Mouse (Mus musculus) intestine, embryonic 16.5 days (tissue): Measurements from ENCODE around the gene Mat2a. TPM values are rescaled to one million over a fixed set of nuclear protein-coding genes. Genes with fewer than 3 reads are reported as not detected.
A peak's percentile ranks its signal among the peaks of the same experiment; 100 is the strongest.

Experiments
- ATAC-seq: fragments of 200-750 bp; cut with Nextera tagmentation; 2 replicates; pipeline ENCODE4 v1.8.0; 2017; ENCODE audit warnings: moderate TSS enrichment, moderate library complexity
- H3K27ac ChIP-seq: fragments of 300-500 bp; sonication (generic); 2 replicates; pipeline ENCODE4 v1.5.1; 2014; ENCODE audit warnings: mild to moderate bottlenecking, low read length
- H3K27me3 ChIP-seq: fragments of 300-500 bp; sonication (generic); replicated peaks from 2 replicates; pipeline ENCODE4 v1.6.1; 2014; ENCODE audit warnings: low read length, control low read depth, mixed read lengths; ENCODE audit not compliant: control insufficient read depth, insufficient read depth
- H3K36me3 ChIP-seq: fragments of 300-500 bp; sonication (generic); 2 replicates; pipeline ENCODE4 v1.6.1; 2014; ENCODE audit warnings: low read length, control low read depth; ENCODE audit not compliant: control insufficient read depth, insufficient read depth
- H3K4me1 ChIP-seq: fragments of 300-500 bp; sonication (generic); 2 replicates; pipeline ENCODE4 v1.6.1; 2014; ENCODE audit warnings: low read length, control low read depth, mixed read lengths; ENCODE audit not compliant: control insufficient read depth, insufficient read depth
- H3K4me2 ChIP-seq: fragments of 300-500 bp; sonication (generic); 2 replicates; pipeline ENCODE4 v1.6.1; 2014; ENCODE audit warnings: low read depth, low read length, control low read depth
- H3K4me3 ChIP-seq: fragments of 300-500 bp; sonication (generic); 2 replicates; pipeline ENCODE4 v1.5.1; 2014; ENCODE audit warnings: mild to moderate bottlenecking, low read length
- H3K9ac ChIP-seq: fragments of 300-500 bp; sonication (generic); 2 replicates; pipeline ENCODE4 v1.6.1; 2014; ENCODE audit warnings: low read depth, low read length
- H3K9me3 ChIP-seq: fragments of 300-500 bp; sonication (generic); 2 replicates; pipeline ENCODE4 v1.6.1; 2016; ENCODE audit warnings: low read length, control low read depth; ENCODE audit not compliant: control insufficient read depth
- WGBS: fragments of 180-500 bp; shearing (Covaris S2); extraction: QIAGEN DNeasy Blood & Tissue Kit; methylation state at CpG from one replicate; pipeline ENCODE4 v1.1.7; 2014; 5-methylcytosine and 5-hydroxymethylcytosine counted together
- polyA plus RNA-seq: library from polyadenylated mRNA; unstranded; fragments of >200 nt; fragmentation: Nextera tagmentation; extraction: Ambion mirVana; gene quantifications from 2 replicates; pipeline ENCODE4 v1.2.1, GENCODE M21; 2015

Gene Mat2a
- polyA plus RNA-seq, 1 experiment from 2014 or later: 293 TPM

DNA sequence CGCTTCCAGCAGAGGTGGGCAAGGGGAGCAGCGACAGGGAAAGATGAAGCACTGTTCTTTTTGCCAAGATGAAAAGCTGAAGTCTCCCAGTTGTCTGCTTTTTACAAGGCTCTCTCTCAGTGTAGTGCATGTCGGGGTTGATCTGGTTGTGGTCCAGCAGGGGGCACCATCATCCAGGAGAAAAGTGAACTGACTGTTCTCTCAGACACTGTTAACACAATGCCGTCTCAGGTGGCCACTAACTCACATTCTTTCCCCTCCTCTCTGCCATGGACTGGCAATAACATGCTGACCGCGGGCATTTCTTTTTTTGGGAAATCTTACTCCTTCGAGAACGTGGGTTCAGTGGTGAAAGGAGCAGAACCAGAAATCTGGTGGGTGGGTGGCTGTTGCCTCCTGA is 11.3 kb downstream of the Mat2a start:
- ATAC-seq: peak; percentile 47; the same call in 1 of the 2 replicates
- Histone ChIP-seq H3K4me1 (no peaks in the 10 kb centered on the region), H3K9ac (no peak overlapping the region), H3K36me3 (peaks cover 30% of the 10 kb centered on the region), H3K4me3 (no peak overlapping the region), H3K27me3 (no peaks in the 10 kb centered on the region), H3K4me2 (no peak overlapping the region), H3K27ac (no peak overlapping the region), H3K9me3 (no peaks in the 10 kb centered on the region)
- WGBS: 38% methylated on average over 8 of the region's 8 CpGs

- no peak overlapping the region for H3K9ac ChIP-seq
Measured at GRCm38 (mm10) chr6:72425646-72426045, 13.7 kb downstream of the Mat2a start.

DNA sequence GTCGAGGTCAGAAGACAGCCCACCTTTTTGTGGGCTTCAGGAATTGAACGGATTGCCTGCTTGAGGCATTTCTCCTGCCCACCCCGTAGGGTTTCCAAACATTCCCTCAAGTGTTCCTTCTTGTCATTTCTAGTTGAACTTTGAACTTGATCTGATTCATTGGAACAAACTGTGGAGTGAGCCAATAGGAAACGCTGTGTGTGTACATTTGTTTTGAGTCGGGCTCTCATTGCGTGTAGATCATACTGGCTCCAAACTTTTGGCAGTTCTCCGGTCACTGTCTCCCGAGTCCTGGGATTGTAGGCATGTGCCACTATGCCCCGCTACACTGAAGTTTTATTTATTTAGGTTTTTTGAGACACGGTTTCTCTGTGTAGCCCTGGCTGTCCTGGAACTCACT is 18.5 kb downstream of the Mat2a start:
- ATAC-seq: no peak
- H3K9ac ChIP-seq: no peak overlapping the region
- 90% methylated on average over 10 of the region's 10 CpGs for WGBS

More at GRCm38 (mm10) chr6:72425646-72426045, 13.7 kb downstream of the Mat2a start:
- Histone ChIP-seq H3K27me3 (no peaks in the 10 kb centered on the region), H3K4me2 (no peak overlapping the region), H3K9me3 (no peaks in the 10 kb centered on the region), H3K4me1 (no peaks in the 10 kb centered on the region; the same call in 1 of the 2 replicates), H3K36me3 (peaks cover 30% of the 10 kb centered on the region), H3K27ac (no peak overlapping the region), H3K4me3 (no peak overlapping the region)
- ATAC-seq: no peak
- WGBS: 92% methylated on average over 11 of the region's 11 CpGs

DNA sequence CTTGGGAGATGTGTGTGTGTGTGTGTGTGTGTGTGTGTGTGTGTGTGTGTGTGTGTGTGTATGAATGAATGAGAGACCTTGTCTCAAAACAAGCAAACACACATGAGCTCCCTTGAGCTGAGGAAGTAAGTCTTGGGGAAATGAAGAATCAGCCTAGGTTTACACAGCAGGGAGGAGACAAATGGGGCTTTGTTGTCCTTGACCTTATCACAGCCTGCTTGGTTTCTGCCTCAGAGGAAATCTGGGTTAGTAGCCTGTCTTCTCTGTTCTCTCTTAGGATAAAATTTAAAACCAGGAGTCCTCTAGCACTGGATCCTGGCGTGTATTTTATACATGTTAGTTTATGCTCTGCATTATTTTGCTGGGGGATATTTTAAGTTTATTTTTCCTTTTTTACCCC is 19.6 kb downstream of the Mat2a start:
- 78% methylated on average over 1 of the region's 1 CpGs for WGBS
- no peak for ATAC-seq

More for the DNA sequence above, 18.5 kb downstream of the Mat2a start:
- Histone ChIP-seq H3K36me3 (peaks cover 25% of the 10 kb centered on the region), H3K4me3 (no peak overlapping the region), H3K27ac (no peak overlapping the region), H3K9me3 (no peaks in the 10 kb centered on the region), H3K4me2 (no peak overlapping the region), H3K4me1 (peaks cover 1% of the 10 kb centered on the region), H3K27me3 (no peaks in the 10 kb centered on the region)

GRCm38 (mm10) chr6:72418279-72418678 is 21.1 kb downstream of the Mat2a start:
- H3K27me3 ChIP-seq: no peaks in the 10 kb centered on the region
- H3K9ac ChIP-seq: no peak overlapping the region
- no peaks in the 10 kb centered on the region for H3K9me3 ChIP-seq
- 89% methylated on average over 4 of the region's 4 CpGs for WGBS
- no peak overlapping the region for H3K27ac ChIP-seq
- H3K4me1 ChIP-seq: peaks cover 14% of the 10 kb centered on the region
- H3K36me3 ChIP-seq: no peaks in the 10 kb centered on the region; the same call in 1 of the 2 replicates
- no peak overlapping the region for H3K4me2 ChIP-seq
- H3K4me3 ChIP-seq: no peak overlapping the region
- no peak for ATAC-seq

More for the DNA sequence above, 19.6 kb downstream of the Mat2a start:
- Histone ChIP-seq H3K9me3 (no peaks in the 10 kb centered on the region), H3K9ac (no peak overlapping the region), H3K27me3 (no peaks in the 10 kb centered on the region), H3K4me2 (no peak overlapping the region), H3K36me3 (peaks cover 14% of the 10 kb centered on the region), H3K4me1 (peaks cover 11% of the 10 kb centered on the region), H3K27ac (no peak overlapping the region), H3K4me3 (no peak overlapping the region)

- H3K4me2 ChIP-seq: peak overlapping the region; percentile 14; the same call in 1 of the 2 replicates
- no peaks in the 10 kb centered on the region for H3K9me3 ChIP-seq
- no peaks in the 10 kb centered on the region for H3K36me3 ChIP-seq
- ATAC-seq: no peak
- H3K4me3 ChIP-seq: no peak overlapping the region
- no peaks in the 10 kb centered on the region for H3K27me3 ChIP-seq
- H3K4me1 ChIP-seq: peaks cover 14% of the 10 kb centered on the region
- WGBS: 64% methylated on average over 7 of the region's 7 CpGs
- H3K9ac ChIP-seq: 0 out of 2 replicates have a peak overlapping the region, but pooled peaks have one; percentile 19
- no peak overlapping the region for H3K27ac ChIP-seq
Measured at GRCm38 (mm10) chr6:72415964-72416772, 23.2 kb downstream of the Mat2a start.

DNA sequence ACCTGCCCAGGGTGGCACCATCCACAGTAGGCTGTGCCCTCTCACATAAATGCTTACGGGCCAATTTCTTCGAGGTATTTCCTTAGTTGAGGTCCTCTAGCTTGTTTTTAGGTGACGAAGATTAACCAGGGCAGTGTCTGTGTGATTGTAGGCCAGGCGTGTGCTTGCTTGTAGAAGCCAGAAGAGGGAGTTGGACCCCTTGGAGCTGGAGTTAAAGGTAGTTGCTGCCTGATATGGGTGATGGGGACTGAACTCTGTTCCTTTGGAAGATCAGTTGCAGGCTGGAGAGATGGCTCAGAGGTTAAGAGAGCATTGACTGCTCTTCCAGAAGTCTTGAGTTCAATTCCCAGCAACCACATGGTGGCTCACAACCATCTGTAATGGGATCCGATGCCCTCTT is 24.2 kb downstream of the Mat2a start:
- peaks cover 14% of the 10 kb centered on the region for H3K4me1 ChIP-seq
- H3K27ac ChIP-seq: no peak overlapping the region
- peak overlapping the region; percentile 69 for H3K4me3 ChIP-seq
- H3K9ac ChIP-seq: peak overlapping the region; percentile 80
- no peak for ATAC-seq
- H3K36me3 ChIP-seq: no peaks in the 10 kb centered on the region
- peak overlapping the region; percentile 69 for H3K4me2 ChIP-seq
- WGBS: 81% methylated on average over 5 of the region's 5 CpGs
- no peaks in the 10 kb centered on the region for H3K27me3 ChIP-seq
- no peaks in the 10 kb centered on the region for H3K9me3 ChIP-seq

DNA sequence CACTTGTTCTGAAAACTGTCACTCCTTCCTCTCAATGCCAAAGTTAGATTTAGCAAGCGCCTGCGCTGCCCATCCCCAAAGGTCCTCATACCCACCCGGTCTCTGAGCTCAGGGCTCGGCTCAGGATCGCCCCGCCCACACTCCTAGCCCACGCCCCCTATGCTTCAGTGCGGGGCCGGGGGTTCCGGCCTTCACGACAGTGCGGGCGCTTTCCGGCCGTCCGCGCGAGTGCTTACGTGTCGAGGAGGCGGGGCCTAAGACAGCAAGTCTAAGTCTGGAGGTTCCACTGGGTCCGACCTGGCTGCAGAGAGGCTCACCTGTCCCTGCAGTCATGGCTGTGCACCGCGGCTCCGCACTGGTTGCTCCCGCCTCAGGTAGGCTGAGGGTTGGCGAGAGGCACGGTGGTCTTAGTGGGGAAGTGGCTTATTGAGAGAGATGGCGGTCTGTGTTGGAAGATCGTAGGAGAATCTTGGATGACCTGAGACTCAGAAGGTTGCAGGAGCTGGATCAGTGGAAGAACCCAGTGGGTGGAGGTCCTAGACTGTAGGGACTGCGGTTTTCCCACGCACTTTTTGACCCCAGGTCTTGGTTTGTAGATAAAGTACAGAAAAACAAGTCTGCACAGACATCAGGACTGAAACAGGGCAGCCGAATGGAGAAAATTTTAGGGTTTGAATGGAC is 25.1 kb downstream of the Mat2a start, which contains the start of gene Ggcx:
TSS of gene Ggcx (plus strand) at position 233 of the 681 bp plus-strand sequence.
- Histone ChIP-seq H3K27ac (peak within 1 kb of the TSS; percentile 35), H3K4me1 (peaks cover 14% of the 10 kb centered on the region), H3K36me3 (no peaks in the 10 kb centered on the region), H3K27me3 (no peaks in the 10 kb centered on the region), H3K9ac (peak within 1 kb of the TSS; percentile 80), H3K4me2 (peak within 1 kb of the TSS; percentile 69), H3K4me3 (peak within 1 kb of the TSS; percentile 69), H3K9me3 (no peaks in the 10 kb centered on the region)
- ATAC-seq: peak; percentile 96
- 1% methylated on average over 33 of the region's 33 CpGs for WGBS

DNA sequence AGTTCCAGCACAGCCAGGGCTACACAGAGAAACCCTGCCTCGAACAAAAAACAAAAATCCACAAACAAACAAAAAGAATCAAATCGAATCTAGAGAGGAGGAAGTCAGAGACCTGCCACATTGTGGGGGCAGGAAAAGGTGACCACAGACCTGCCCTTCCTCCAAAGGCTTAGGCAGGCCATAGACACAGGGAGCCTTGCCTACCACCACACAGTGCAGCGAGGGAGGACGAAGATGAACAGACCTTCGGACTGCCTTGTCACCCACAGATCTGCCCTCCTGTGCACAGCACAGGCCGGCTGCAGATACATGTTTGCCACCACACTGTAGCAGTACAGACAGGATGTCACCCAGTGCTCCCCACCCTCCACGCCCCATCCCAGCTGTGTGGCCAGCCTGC is 28.8 kb downstream of the Mat2a start:
- H3K4me2 ChIP-seq: no peak overlapping the region
- no peaks in the 10 kb centered on the region for H3K27me3 ChIP-seq
- ATAC-seq: no peak
- peaks cover 9% of the 10 kb centered on the region for H3K4me1 ChIP-seq
- H3K36me3 ChIP-seq: no peaks in the 10 kb centered on the region
- no peak overlapping the region for H3K27ac ChIP-seq
- no peak overlapping the region for H3K4me3 ChIP-seq
- WGBS: 84% methylated on average over 7 of the region's 7 CpGs
- H3K9ac ChIP-seq: no peak overlapping the region
- H3K9me3 ChIP-seq: no peaks in the 10 kb centered on the region
